19 mouse cellular contexts compared by ENCODE assay signal in genomic region chr4:43506074-43506473, GRCm38 (mm10). TPM values are rescaled to one million over a fixed set of nuclear protein-coding genes. Genes with fewer than 3 reads are reported as not detected.
"Had no signal": no experiment of that assay in that cellular context is flagged by ENCODE, and none has a peak within 500 bp of the region (broad histone marks: within the 10 kb centered on the region; RNA-seq: fewer than 3 reads in every experiment).

No protein-coding gene starts in this region.

- H3K4me3 ChIP-seq: embryonic facial prominence, embryonic 10.5 days; embryonic facial prominence, embryonic 12.5 days; embryonic facial prominence, embryonic 13.5 days; embryonic facial prominence, embryonic 15.5 days; erythroblast, embryonic 14.5 days; forebrain, embryonic 12.5 days; forebrain, embryonic 13.5 days; heart, adult 2 months had no signal

- H3K27ac ChIP-seq: embryonic facial prominence, embryonic 12.5 days; embryonic facial prominence, embryonic 13.5 days; embryonic facial prominence, embryonic 15.5 days; forebrain, embryonic 12.5 days; forebrain, embryonic 13.5 days; heart, adult 2 months had no signal

- H3K9me3 ChIP-seq: embryonic facial prominence, embryonic 10.5 days; embryonic facial prominence, embryonic 12.5 days; embryonic facial prominence, embryonic 13.5 days; embryonic facial prominence, embryonic 15.5 days; forebrain, embryonic 12.5 days; forebrain, embryonic 13.5 days had no signal

- DNase-seq: embryo, embryonic 11 days; forebrain, postnatal 0 days; gastrocnemius, postnatal 10 days; heart, adult 11 months had no signal

- H3K4me2 ChIP-seq: embryonic facial prominence, embryonic 12.5 days; embryonic facial prominence, embryonic 13.5 days; embryonic facial prominence, embryonic 15.5 days; forebrain, embryonic 12.5 days; forebrain, embryonic 13.5 days had no signal

- H3K36me3 ChIP-seq: embryonic facial prominence, embryonic 10.5 days; embryonic facial prominence, embryonic 12.5 days; embryonic facial prominence, embryonic 13.5 days; embryonic facial prominence, embryonic 15.5 days; forebrain, embryonic 12.5 days had no signal

- H3K9ac ChIP-seq: embryonic facial prominence, embryonic 12.5 days; embryonic facial prominence, embryonic 13.5 days; embryonic facial prominence, embryonic 15.5 days; forebrain, embryonic 12.5 days; forebrain, embryonic 13.5 days; forebrain, postnatal 0 days had no signal

- ATAC-seq: forebrain, embryonic 13.5 days; forebrain, embryonic 14.5 days; forebrain, embryonic 16.5 days; forebrain, postnatal 0 days had no signal

- H3K27me3 ChIP-seq: embryonic facial prominence, embryonic 15.5 days had no signal

RNA-seq across cellular contexts. Expression of gene Car9, which starts 0.7 kb away (rescaled TPM):
- polyA plus RNA-seq: erythroblast, embryonic 14.5 days; forebrain, embryonic 14.5 days had no signal

RNA-seq across cellular contexts. Expression of gene Tpm2, which starts 17.5 kb away (rescaled TPM):
- polyA plus RNA-seq: erythroblast, embryonic 14.5 days had no signal

RNA-seq across cellular contexts. Expression of gene Sit1, which starts 22.5 kb away (rescaled TPM):
- polyA plus RNA-seq: cerebellum, adult 2 months; cortical plate, adult 2 months; embryonic facial prominence, embryonic 10.5 days; embryonic facial prominence, embryonic 11.5 days; embryonic facial prominence, embryonic 12.5 days; embryonic facial prominence, embryonic 13.5 days; embryonic facial prominence, embryonic 14.5 days; embryonic facial prominence, embryonic 15.5 days; erythroblast, embryonic 14.5 days; forebrain, embryonic 11.5 days; forebrain, embryonic 12.5 days; forebrain, embryonic 13.5 days; forebrain, embryonic 14.5 days; forebrain, embryonic 16.5 days; forebrain, postnatal 0 days; heart, adult 2 months had no signal
